Mouse (Mus musculus): ENCODE measurements around the gene Magea10. TPM values are rescaled to one million over a fixed set of nuclear protein-coding genes. Genes with fewer than 3 reads are reported as not detected.

Magea10 gene
- polyA plus RNA-seq (2017; shearing (Covaris generic)): not detected

DNA sequence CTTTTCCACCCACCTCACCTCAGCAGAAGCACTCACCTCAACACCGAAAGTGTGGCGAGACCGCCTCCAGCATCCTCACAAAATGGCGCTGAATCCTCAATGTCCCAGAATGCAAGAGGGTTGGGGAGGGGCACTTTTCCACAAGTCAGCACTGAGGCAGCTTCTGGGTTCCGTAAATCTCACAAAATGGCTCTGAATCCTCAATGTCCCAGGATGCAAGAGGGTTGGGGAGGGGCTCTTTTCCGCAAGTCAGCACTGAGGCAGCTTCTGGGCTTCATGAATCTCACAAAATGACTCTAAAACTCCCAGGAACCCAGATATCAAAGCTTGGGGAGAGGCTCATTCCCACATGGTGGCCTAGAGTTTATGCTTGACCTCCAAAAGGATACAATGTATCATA is at the start of gene Magea10:
TSS of gene Magea10 (minus strand) at position 101 of the 400 bp plus-strand sequence.

Other genes starting within 250 kb of the Magea10 start
- not detected for gene Magea4, start 164.8 kb downstream of the Magea10 start, polyA plus RNA-seq (2017; shearing (Covaris generic))
- not detected for gene Gabre, start 112.1 kb downstream of the Magea10 start, polyA plus RNA-seq (2017; shearing (Covaris generic))

Measured in CD4-positive, CD25-positive, alpha-beta regulatory T cell, adult 9 weeks (primary cell).